Mouse (Mus musculus) MEL (cell line): ENCODE measurements around the gene Pde6d. TPM values are rescaled to one million over a fixed set of nuclear protein-coding genes. Genes with fewer than 3 reads are reported as not detected.

ENCODE experiments used
- DNase-seq: peaks from one replicate; pipeline ENCODE4 v3.0.0; 2011; ENCODE audit warnings: low read depth, low spot score
- H3K27ac ChIP-seq: 2 replicates; pipeline ENCODE4 v1.5.1; 2012; ENCODE audit warnings: low read depth, mild to moderate bottlenecking, control low read depth, low read length, moderate library complexity; ENCODE audit not compliant: control insufficient read depth
- H3K27me3 ChIP-seq, 2 experiments: fragments of 150-350 bp in 1 of 2; sonication (generic) in 1 of 2; 2 replicates each; pipeline ENCODE4 v1.6.1; 2012; ENCODE audit warnings: low read length in 2 of 2, mild to moderate bottlenecking in 2 of 2, improper control_type of control experiment in 1 of 2, moderate library complexity in 1 of 2; ENCODE audit not compliant: insufficient read depth in 2 of 2, control insufficient read depth in 1 of 2
- H3K36me3 ChIP-seq, 2 experiments: 2 replicates each; pipeline ENCODE4 v1.6.1; 2012 to 2014; ENCODE audit warnings: low read length in 2 of 2, improper control_type of control experiment in 1 of 2, inconsistent platforms in 1 of 2, mild to moderate bottlenecking in 1 of 2; ENCODE audit not compliant: insufficient read depth in 2 of 2, control insufficient read depth in 1 of 2
- H3K4me1 ChIP-seq, 2 experiments: fragments of 150-350 bp in 1 of 2; sonication (generic) in 1 of 2; 2 replicates each; pipeline ENCODE4 v1.6.1; 2012; ENCODE audit warnings: low read length in 2 of 2, improper control_type of control experiment in 1 of 2, mild to moderate bottlenecking in 1 of 2; ENCODE audit not compliant: insufficient read depth in 2 of 2, control insufficient read depth in 1 of 2
- H3K4me3 ChIP-seq, 2 experiments: fragments of 150-350 bp in 1 of 2; sonication (generic) in 1 of 2; 2 replicates each; pipeline ENCODE4 v1.5.1; 2012; ENCODE audit warnings: low read depth in 2 of 2, low read length in 2 of 2, mild to moderate bottlenecking in 2 of 2, moderate library complexity in 2 of 2, control low read depth in 1 of 2, improper control_type of control experiment in 1 of 2; ENCODE audit not compliant: control insufficient read depth in 1 of 2, insufficient read depth in 1 of 2
- H3K79me2 ChIP-seq: 2 replicates; pipeline ENCODE4 v1.6.1; 2012; ENCODE audit warnings: mild to moderate bottlenecking, low read length, moderate library complexity; ENCODE audit not compliant: control insufficient read depth, poor library complexity, insufficient read depth
- H3K9ac ChIP-seq: 2 replicates; pipeline ENCODE4 v1.6.1; 2012; ENCODE audit warnings: low read depth, mild to moderate bottlenecking, control low read depth, low read length, moderate library complexity; ENCODE audit not compliant: control insufficient read depth, poor library complexity, severe bottlenecking
- H3K9me3 ChIP-seq: fragments of 150-350 bp; sonication (generic); replicated peaks from 2 replicates; pipeline ENCODE4 v1.6.1; 2012; ENCODE audit warnings: mild to moderate bottlenecking, low read length, improper control_type of control experiment, moderate library complexity; ENCODE audit not compliant: insufficient read depth
- CHD2 ChIP-seq: IDR thresholded peaks from 2 replicates; pipeline ENCODE4 v1.6.1; 2011; ENCODE audit warnings: low read length, improper control_type of control experiment
- ELF1 ChIP-seq: IDR thresholded peaks from 2 replicates; pipeline ENCODE4 v1.6.1; 2014; ENCODE audit warnings: low read depth, mild to moderate bottlenecking, inconsistent platforms, low read length, improper control_type of control experiment, moderate library complexity
- EP300 ChIP-seq, 2 experiments: IDR thresholded peaks; 2 replicates each; pipeline ENCODE4 v1.6.1; 2011; ENCODE audit warnings: improper control_type of control experiment in 2 of 2, low read length in 2 of 2, low read depth in 1 of 2, mild to moderate bottlenecking in 1 of 2
- ETS1 ChIP-seq: IDR thresholded peaks from 2 replicates; pipeline ENCODE4 v1.6.1; 2012; ENCODE audit warnings: low read depth, mild to moderate bottlenecking, inconsistent platforms, low read length, improper control_type of control experiment, moderate library complexity
- GABPA ChIP-seq: IDR thresholded peaks from 2 replicates; pipeline ENCODE4 v1.6.1; 2012; ENCODE audit warnings: low read depth, mild to moderate bottlenecking, inconsistent platforms, low read length, improper control_type of control experiment, moderate library complexity
- GATA1 ChIP-seq: IDR thresholded peaks from 2 replicates; pipeline ENCODE4 v1.6.1; 2011; ENCODE audit warnings: low read depth, low read length, improper control_type of control experiment
- HCFC1 ChIP-seq: IDR thresholded peaks from 2 replicates; pipeline ENCODE4 v1.6.1; 2012; ENCODE audit warnings: low read depth, mild to moderate bottlenecking, inconsistent platforms, low read length, improper control_type of control experiment, moderate library complexity
- MAFK ChIP-seq: IDR thresholded peaks from 2 replicates; pipeline ENCODE4 v1.6.1; 2011; ENCODE audit warnings: low read depth, mild to moderate bottlenecking, low read length, improper control_type of control experiment, borderline replicate concordance
- MEF2A ChIP-seq: IDR thresholded peaks from 2 replicates; pipeline ENCODE4 v1.6.1; 2014; ENCODE audit warnings: low read depth, mild to moderate bottlenecking, inconsistent platforms, low read length, improper control_type of control experiment; ENCODE audit not compliant: poor library complexity, insufficient replicate concordance, severe bottlenecking; ENCODE audit errors: extremely low read depth
- MYC ChIP-seq: IDR thresholded peaks from 2 replicates; pipeline ENCODE4 v1.6.1; 2011; ENCODE audit warnings: low read depth, mild to moderate bottlenecking, low read length, improper control_type of control experiment, moderate library complexity
- POLR2AphosphoS2 ChIP-seq: IDR thresholded peaks from 2 replicates; pipeline ENCODE4 v1.6.1; 2011; ENCODE audit warnings: low read length, improper control_type of control experiment
- RAD21 ChIP-seq: IDR thresholded peaks from 2 replicates; pipeline ENCODE4 v1.6.1; 2011; ENCODE audit warnings: mild to moderate bottlenecking, low read depth, low read length, improper control_type of control experiment
- RCOR1 ChIP-seq: IDR thresholded peaks from 2 replicates; pipeline ENCODE4 v1.6.1; 2012; ENCODE audit warnings: low read depth, mild to moderate bottlenecking, inconsistent platforms, low read length, improper control_type of control experiment
- UBTF ChIP-seq: IDR thresholded peaks from 2 replicates; pipeline ENCODE4 v1.6.1; 2012; ENCODE audit warnings: low read depth, mild to moderate bottlenecking, inconsistent platforms, low read length, improper control_type of control experiment, moderate library complexity, borderline replicate concordance; ENCODE audit not compliant: insufficient read depth
- USF2 ChIP-seq, 2 experiments: IDR thresholded peaks; 2 replicates each; pipeline ENCODE4 v1.6.1; 2011 to 2012; ENCODE audit warnings: improper control_type of control experiment in 2 of 2, low read length in 2 of 2, borderline replicate concordance in 1 of 2, inconsistent platforms in 1 of 2, low read depth in 1 of 2, mild to moderate bottlenecking in 1 of 2; ENCODE audit not compliant: insufficient read depth in 1 of 2
- ZC3H11A ChIP-seq: IDR thresholded peaks from 2 replicates; pipeline ENCODE4 v1.6.1; 2012; ENCODE audit warnings: low read depth, mild to moderate bottlenecking, inconsistent platforms, low read length, improper control_type of control experiment
- ZNF384 ChIP-seq: IDR thresholded peaks from 2 replicates; pipeline ENCODE4 v1.6.1; 2012; ENCODE audit warnings: low read depth, mild to moderate bottlenecking, inconsistent platforms, low read length, improper control_type of control experiment
- polyA plus RNA-seq, 2 experiments: library from polyadenylated mRNA; stranded (reverse) in 1 of 2; unstranded in 1 of 2; fragments of >175 nt in 1 of 2; fragments of >200 nt in 1 of 2; gene quantifications; 2 replicates each; pipeline versions ENCODE4 v1.2.1 to v1.2.4; 2012; ENCODE audit warnings: low replicate concordance in 2 of 2, low read depth in 1 of 2; ENCODE audit not compliant: insufficient read length in 2 of 2, insufficient read depth in 1 of 2, missing spikeins in 1 of 2
- total RNA-seq: library from RNA; depleted of rRNA; stranded (reverse); fragments of 300-350 nt; gene quantifications from 2 replicates; pipeline ENCODE4 v1.2.3, GENCODE M21; 2012

Gene Pde6d
- total and polyA plus RNA-seq, 3 experiments = 13.4 to 79.9 TPM; not detected in 1

DNA sequence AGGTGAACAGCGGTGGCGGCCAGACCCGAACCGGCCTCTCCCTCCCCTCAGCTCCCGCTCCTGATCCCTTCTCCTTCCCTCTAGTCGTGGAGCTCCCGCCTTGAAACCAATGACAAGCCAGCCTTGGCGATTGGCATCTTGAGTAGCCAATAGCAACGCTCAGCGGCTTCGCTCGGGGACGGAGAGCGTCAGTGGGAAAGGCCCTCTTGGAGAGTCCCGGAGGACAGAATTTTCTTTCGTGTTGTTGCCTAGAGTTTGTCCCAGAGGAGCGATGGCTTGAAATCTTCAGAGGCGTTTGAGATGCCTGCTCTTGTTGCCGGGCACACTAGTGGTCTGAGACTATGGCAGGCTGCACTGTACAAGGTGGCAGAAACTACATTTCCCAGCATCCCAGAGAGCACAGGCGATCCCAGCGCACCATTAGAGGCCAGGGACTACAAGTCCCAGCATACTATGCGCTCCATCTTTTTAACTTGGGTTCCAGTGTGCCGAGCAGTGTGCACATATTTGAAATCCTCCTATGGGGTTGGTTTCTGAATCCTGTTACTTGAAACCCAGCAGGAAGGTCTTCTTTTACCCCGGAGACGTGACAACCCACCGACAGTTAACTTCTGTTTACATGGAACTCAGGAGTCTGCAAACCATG, at the start of gene Pde6d, which contains the start of gene Cops7b (continued):
- peak; percentile 39; the same call in 1 of the 2 replicates for TF ChIP-seq ETS1
- peak; percentile 76 for TF ChIP-seq MYC
- no peak; the same call in 1 of the 2 replicates for TF ChIP-seq MEF2A

DNA sequence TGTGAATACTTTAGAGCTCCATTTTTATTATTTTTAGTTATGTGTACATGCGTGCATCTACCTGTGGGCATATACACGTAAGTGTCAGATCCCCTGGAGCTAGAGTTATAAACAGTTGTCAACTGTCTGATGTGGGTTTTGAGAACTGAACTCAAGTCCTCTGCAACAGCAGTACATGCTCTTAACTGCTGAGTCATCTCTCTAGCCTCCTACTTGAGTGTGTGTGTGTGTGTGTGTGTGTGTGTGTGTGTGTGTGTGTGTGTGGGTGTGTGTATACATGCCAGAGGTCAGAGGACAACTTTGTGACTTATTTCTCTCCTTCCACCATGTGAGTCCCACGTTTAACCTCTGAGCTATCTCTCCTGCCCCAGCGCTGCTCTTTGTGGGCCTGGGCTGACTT, 48.1 kb upstream of the Pde6d start:
- Histone ChIP-seq H3K4me3 (no peak overlapping the region), H3K27me3 (no peaks in the 10 kb centered on the region), H3K79me2 (no peaks in the 10 kb centered on the region), H3K4me1 (peaks cover 0 to 15% of the 10 kb centered on the region in 2 experiments; a peak in 3 of 4 replicates), H3K9ac (no peak overlapping the region), H3K36me3 (peaks cover 0 to 5% of the 10 kb centered on the region in 2 experiments; a peak in 2 of 4 replicates), H3K9me3 (no peaks in the 10 kb centered on the region), H3K27ac (no peak overlapping the region)
- DNase-seq = peak; percentile 32
- no peak for TF ChIP-seq RCOR1
- no peak for TF ChIP-seq ZNF384
- peak; percentile 66; the same call in 1 of the 2 replicates for TF ChIP-seq GABPA
- peak; percentile 58; the same call in 1 of the 2 replicates for TF ChIP-seq MAFK
- TF ChIP-seq UBTF = no peak
- 0 out of 2 replicates have a peak, but pooled peaks have one; percentile 13 for TF ChIP-seq ETS1
- TF ChIP-seq RAD21 = no peak

DNA sequence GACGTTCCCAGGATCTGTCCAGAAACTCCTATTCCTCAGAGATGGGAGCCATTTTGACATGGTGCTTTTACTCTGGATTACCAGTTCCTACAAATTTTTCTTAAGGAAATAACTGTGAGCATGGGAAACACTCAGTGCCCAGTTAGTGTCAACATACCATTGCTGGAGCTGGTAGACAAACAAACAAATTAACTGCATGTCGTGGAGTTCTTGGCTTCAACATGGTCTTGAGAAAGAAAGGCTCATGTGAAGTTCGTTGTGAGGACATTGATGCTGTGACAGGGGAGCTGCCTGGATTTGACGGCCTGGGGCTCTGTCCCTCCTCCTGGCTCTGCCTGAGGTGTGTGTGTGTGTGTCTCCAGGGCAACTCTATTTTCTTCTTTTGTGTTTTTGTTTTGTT, 47.5 kb upstream of the Pde6d start:
- no peaks in the 10 kb centered on the region for H3K27me3 ChIP-seq
- peaks cover 0 to 15% of the 10 kb centered on the region in 2 experiments; a peak in 3 of 4 replicates for H3K4me1 ChIP-seq
- H3K27ac ChIP-seq = no peak overlapping the region
- TF ChIP-seq POLR2AphosphoS2 = no peak
- no peak for TF ChIP-seq ZC3H11A
- no peak for TF ChIP-seq HCFC1
- TF ChIP-seq GABPA = no peak
- TF ChIP-seq CHD2 = no peak
- TF ChIP-seq USF2 (IDR thresholded peaks at IDR 0.05; ENCODE audit: borderline replicate concordance in 1 of 2, insufficient read depth in 1 of 2, low read depth in 1 of 2, low read length in 2 of 2) = no peak
- no peak for TF ChIP-seq EP300 (IDR thresholded peaks at IDR 0.05; ENCODE audit: low read depth in 1 of 2, low read length in 2 of 2)
- no peak for TF ChIP-seq ELF1
- no peak for TF ChIP-seq GATA1
- no peaks in the 10 kb centered on the region for H3K9me3 ChIP-seq
- H3K9ac ChIP-seq = no peak overlapping the region
- H3K36me3 ChIP-seq = peaks cover 0 to 5% of the 10 kb centered on the region in 2 experiments; a peak in 2 of 4 replicates
- H3K4me3 ChIP-seq = no peak overlapping the region
- DNase-seq = no peak
- no peaks in the 10 kb centered on the region for H3K79me2 ChIP-seq
